ENCODE assay signal across 30 mouse cellular contexts in genomic region chr12:8420511-8421270, GRCm38 (mm10).
A peak's percentile ranks its signal among the peaks of the same experiment; 100 is the strongest.
DNase-seq lines count a peak whose midpoint lies in the region; ATAC-seq lines count a peak whose summit lies in the region.
"Had no signal": no experiment of that assay in that cellular context is flagged by ENCODE, and none has a peak within 500 bp of the region (broad histone marks: within the 10 kb centered on the region; RNA-seq: fewer than 3 reads in every experiment).

No protein-coding gene starts in this region.

- 71% methylated on average over 9 of the region's 9 CpGs for WGBS in kidney, embryonic 16.5 days
- 51% methylated on average over 9 of the region's 9 CpGs for WGBS in embryonic facial prominence, embryonic 12.5 days

- H3K27me3 ChIP-seq in kidney, embryonic 16.5 days (ENCODE audit: insufficient read depth, low read length), result 0 out of 2 replicates have a peak, but pooled peaks cover 3% of the 10 kb centered on the region
- H3K27me3 ChIP-seq in embryonic facial prominence, embryonic 12.5 days, result no peaks in the 10 kb centered on the region
- H3K27me3 ChIP-seq: forebrain, embryonic 12.5 days; hindbrain, embryonic 15.5 days had no signal

- H3K4me3 ChIP-seq in kidney, embryonic 16.5 days (ENCODE audit: low read length), result no peak overlapping the region
- no peak overlapping the region for H3K4me3 ChIP-seq in embryonic facial prominence, embryonic 12.5 days
- H3K4me3 ChIP-seq: erythroblast, embryonic 14.5 days; forebrain, embryonic 12.5 days; hindbrain, embryonic 10.5 days; hindbrain, embryonic 15.5 days had no signal

- H3K9ac ChIP-seq in kidney, embryonic 16.5 days (replicated peaks; ENCODE audit: low read length), result no peak overlapping the region
- no peak overlapping the region for H3K9ac ChIP-seq in embryonic facial prominence, embryonic 12.5 days
- H3K9ac ChIP-seq: forebrain, embryonic 12.5 days; forebrain, postnatal 0 days; hindbrain, embryonic 15.5 days; liver, embryonic 14.5 days had no signal

- no peaks in the 10 kb centered on the region for H3K4me1 ChIP-seq in kidney, embryonic 16.5 days (ENCODE audit: insufficient read depth, low read length)
- peaks cover 4% of the 10 kb centered on the region; the same call in 1 of the 2 replicates for H3K4me1 ChIP-seq in embryonic facial prominence, embryonic 12.5 days
- H3K4me1 ChIP-seq: forebrain, embryonic 12.5 days had no signal

- no peaks in the 10 kb centered on the region for H3K9me3 ChIP-seq in kidney, embryonic 16.5 days (ENCODE audit: low read length)
- H3K9me3 ChIP-seq in embryonic facial prominence, embryonic 12.5 days, result no peaks in the 10 kb centered on the region
- H3K9me3 ChIP-seq: forebrain, embryonic 12.5 days; hindbrain, embryonic 15.5 days had no signal

- H3K4me2 ChIP-seq in kidney, embryonic 16.5 days (replicated peaks; ENCODE audit: low read depth, low read length), result no peak overlapping the region
- H3K4me2 ChIP-seq in embryonic facial prominence, embryonic 12.5 days (replicated peaks), result no peak overlapping the region
- H3K4me2 ChIP-seq: forebrain, embryonic 12.5 days; hindbrain, embryonic 15.5 days; midbrain, embryonic 11.5 days had no signal

- no peak overlapping the region for H3K27ac ChIP-seq in kidney, embryonic 16.5 days (ENCODE audit: low read length)
- no peak overlapping the region for H3K27ac ChIP-seq in embryonic facial prominence, embryonic 12.5 days
- H3K27ac ChIP-seq: forebrain, embryonic 12.5 days; hindbrain, embryonic 10.5 days; hindbrain, embryonic 15.5 days; liver, embryonic 14.5 days had no signal

- DNase-seq in kidney, adult 11 months, result peak; percentile 39
- peak; percentile 78 for DNase-seq in MN1 (ENCODE audit: low spot score)
- peak; percentile 71 for DNase-seq in kidney, postnatal 14 days
- no peak for DNase-seq in thymus, postnatal 0 days (ENCODE audit: low spot score)
- DNase-seq in ovary, postnatal 36 days (ENCODE audit: low spot score), result no peak
- DNase-seq: adrenal gland, adult 2 months; adrenal gland, postnatal 36 days; cerebellum, adult 18-20 months; cerebellum, postnatal 10 days; forebrain, postnatal 0 days; gastrocnemius, postnatal 10 days; heart, postnatal 14 days; layer of hippocampus, adult 9-11 months; liver; lung, adult 2 months; lung, postnatal 14 days; right cerebral cortex, adult 18-20 months; thymus, adult 2 months; thymus, postnatal 4 days had no signal

- ATAC-seq in kidney, embryonic 16.5 days (ENCODE audit: low FRiP score, low TSS enrichment), result no peak
- ATAC-seq in embryonic facial prominence, embryonic 12.5 days (ENCODE audit: insufficient number of reproducible peaks, insufficient read depth, low FRiP score, low TSS enrichment), result peak; percentile 63; the same call in 1 of the 2 replicates
- ATAC-seq: activated CD4-positive, CD25-positive, alpha-beta regulatory T cell, adult 4 months; CD4-positive, CD25-positive, alpha-beta regulatory T cell, adult 4 months; forebrain, postnatal 0 days; midbrain, embryonic 16.5 days had no signal

- H3K36me3 ChIP-seq in kidney, embryonic 16.5 days (ENCODE audit: insufficient read depth, low read length), result no peaks in the 10 kb centered on the region
- H3K36me3 ChIP-seq in embryonic facial prominence, embryonic 12.5 days, result no peaks in the 10 kb centered on the region
- H3K36me3 ChIP-seq: forebrain, embryonic 12.5 days; hindbrain, embryonic 10.5 days; hindbrain, embryonic 15.5 days had no signal

Comparison
In these comparisons a context has a peak if more than half of its experiments do, and no peak if none do; other contexts are left out.
1. DNase-seq: peak in kidney, adult 11 months (single experiment), MN1 (single experiment) and kidney, postnatal 14 days (single experiment); none in thymus, postnatal 0 days (single experiment) and ovary, postnatal 36 days (single experiment).